Mouse (Mus musculus): ENCODE data around the gene Vmn1r85.

Gene Vmn1r85

DNA sequence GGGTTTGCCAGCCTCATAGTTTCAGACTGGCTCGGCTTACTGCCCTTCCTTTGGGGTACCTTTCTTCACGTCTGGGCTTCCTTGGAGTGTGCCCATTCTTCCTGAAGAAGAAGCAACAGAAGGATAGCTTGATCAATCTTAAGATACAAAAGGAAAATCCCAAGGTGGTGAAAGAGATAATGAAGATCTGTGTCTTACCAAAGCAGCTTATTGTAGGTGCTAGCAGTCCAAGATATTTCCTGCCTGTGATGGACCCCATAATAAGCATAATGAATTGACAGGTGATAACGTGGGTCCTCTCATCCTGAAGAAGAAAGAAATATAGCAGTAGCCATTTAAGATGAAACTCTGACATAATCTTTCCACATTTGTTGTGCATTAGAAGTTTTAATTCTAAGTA lies at the start of gene Vmn1r85:
Vmn1r85 (minus strand) TSS at position 101 of the 400 bp plus-strand sequence.
- DNase-seq, result no peak

GRCm38 (mm10) chr7:13140057-13140456 lies 45.1 kb upstream of the Vmn1r85 start, which contains the start of gene Vmn1r87:
Gene Vmn1r87, minus strand, starts transcription at chr7:13140157.
- no peak for DNase-seq

DNA sequence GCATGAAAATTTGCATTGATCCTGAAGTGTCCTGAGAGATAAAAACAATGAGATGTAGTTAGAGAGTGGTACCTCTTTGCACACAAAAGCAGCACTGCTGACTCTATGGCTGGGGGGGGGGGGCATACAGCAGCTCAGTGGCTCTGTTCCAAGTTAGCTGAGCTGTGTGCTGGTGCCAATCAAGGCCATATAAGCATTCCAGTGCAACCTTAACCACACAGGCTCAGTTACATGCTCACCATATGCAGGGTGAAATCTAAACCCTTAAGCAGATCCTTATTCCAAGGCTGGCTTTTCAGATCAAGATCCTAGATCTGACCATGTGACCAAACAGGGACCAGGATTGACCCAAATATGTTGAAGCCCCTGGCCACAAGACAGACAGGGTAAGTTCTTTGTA lies 42.4 kb upstream of the Vmn1r85 start:
- no peak for DNase-seq

DNA sequence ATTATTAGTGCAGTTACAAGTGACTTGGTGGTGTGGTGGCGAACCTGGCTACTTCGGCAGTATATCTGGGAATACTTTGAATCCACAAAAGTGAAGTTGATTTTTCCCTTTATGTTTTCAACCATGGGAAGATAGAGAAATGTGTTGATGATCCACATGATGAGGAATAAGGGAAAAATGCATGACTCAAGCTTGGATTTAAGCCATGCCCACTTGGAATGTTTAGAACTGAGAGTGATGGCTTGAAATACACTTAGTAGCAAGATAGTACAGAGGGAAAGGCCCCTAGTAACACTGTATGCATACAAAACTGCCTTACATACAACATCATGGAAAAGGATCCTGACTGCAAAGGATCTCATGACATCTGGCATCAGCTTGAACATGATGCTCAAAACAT lies 36.9 kb upstream of the Vmn1r85 start:
- no peak for DNase-seq

- peak in 1 of 2 experiments; percentile 3 for DNase-seq
Observed at GRCm38 (mm10) chr7:13123554-13124153, 28.7 kb upstream of the Vmn1r85 start.

- DNase-seq, result no peak
Observed at GRCm38 (mm10) chr7:13119817-13120216, 24.8 kb upstream of the Vmn1r85 start, which contains the start of gene Vmn1r86. Gene Vmn1r86, minus strand, starts transcription at chr7:13119917.

- no peak for DNase-seq
Observed at GRCm38 (mm10) chr7:13072293-13072692, 22.7 kb downstream of the Vmn1r85 start.

- peak in 1 of 2 experiments; percentile 32 for DNase-seq
Observed at GRCm38 (mm10) chr7:13063399-13063798, 31.6 kb downstream of the Vmn1r85 start.

DNA sequence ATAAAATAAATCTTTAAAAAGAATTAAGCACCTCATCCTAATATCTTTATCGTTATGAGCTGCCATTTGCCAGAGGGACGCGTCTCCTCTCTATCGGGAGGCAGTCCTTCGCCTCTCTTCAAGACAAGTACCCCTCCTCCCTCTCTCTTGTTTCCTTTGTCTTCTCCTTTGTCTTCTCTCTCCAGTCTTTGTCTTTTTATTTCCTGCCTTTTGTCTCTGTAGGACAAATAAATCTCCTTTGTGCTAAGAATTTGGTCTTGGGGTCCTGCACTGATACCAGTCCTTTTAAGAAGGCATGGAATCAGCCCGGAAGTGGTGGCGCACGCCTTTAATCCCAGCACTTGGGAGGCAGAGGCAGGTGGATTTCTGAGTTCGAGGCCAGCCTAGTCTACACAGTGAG lies 35.4 kb downstream of the Vmn1r85 start:
- no peak for DNase-seq

DNA sequence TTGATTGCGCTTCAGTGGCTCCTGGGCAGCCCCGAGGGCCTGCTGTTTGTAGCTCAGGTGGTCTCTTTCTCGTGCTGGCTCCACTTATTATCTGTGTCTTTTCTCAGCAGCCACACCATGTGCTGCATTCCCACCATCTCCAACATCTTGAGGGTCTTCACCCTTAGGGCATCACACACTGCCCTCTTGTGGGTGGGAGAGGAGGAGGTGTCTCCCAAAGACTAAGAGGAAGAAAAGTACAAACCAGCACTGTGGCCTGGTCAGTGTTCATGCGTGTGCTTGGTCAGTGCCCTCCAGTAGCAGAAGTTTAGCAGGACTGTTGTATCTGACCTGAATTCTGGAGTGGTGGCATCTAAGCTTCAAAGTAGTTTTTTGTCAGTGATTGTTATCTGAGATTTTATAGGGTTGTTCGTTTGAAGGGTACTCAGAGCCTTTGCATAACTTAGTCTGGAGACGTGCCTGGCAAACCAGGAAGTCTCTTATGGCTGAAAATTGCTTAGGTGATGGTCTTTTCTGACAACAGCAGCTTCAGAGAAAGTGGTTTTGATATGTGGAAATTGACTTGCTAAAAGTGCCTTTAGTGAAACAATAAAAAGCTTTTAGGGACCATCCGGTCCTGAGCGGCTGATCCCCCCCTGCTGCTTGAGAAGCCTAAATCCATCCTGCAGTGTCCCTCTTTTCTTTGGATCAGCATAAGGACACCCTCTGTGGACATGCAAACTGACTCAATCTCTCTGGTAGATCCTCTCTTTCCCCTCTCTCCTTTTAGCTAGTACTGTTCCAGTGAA lies 37.9 kb downstream of the Vmn1r85 start:
- no peak for DNase-seq

DNA sequence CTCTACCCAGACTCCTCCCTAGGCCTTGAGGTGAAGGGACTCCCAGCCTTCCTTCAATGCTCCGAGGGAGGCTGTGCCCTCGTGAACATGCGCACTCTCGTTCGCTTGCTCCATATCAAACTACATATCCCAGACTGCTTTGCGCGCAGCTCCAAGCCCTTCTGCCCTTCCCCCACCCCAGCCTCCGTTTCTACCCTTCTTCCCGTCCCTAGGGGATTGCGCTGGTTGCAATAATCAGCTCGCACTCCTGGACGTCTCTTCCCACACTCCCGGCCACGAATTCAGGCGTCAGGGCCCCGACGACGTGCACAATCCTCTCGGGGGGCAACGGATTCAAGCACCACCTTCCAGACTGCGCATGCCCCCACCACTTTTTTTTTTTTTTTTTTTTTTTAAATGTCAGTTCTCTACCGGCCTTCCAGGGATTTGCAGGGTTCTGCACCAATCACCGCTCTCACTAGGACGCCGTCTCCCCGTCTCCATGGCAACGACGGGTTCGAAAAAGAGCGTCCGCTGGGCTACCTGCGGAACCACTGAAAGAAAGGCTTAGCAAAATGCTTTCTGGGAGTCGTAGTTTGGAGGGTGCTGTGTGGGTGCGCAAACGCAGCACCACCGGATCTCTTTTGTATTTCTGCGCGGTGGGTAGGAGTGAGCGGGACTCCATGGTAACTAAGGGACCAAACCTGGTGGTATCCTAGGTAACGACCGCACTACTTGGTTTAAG lies 40.5 kb downstream of the Vmn1r85 start, which contains the start of gene Mzf1:
Mzf1 (minus strand) TSS at position 478 of the 724 bp plus-strand sequence.
- peak; percentile 96 to 98 for DNase-seq

DNA sequence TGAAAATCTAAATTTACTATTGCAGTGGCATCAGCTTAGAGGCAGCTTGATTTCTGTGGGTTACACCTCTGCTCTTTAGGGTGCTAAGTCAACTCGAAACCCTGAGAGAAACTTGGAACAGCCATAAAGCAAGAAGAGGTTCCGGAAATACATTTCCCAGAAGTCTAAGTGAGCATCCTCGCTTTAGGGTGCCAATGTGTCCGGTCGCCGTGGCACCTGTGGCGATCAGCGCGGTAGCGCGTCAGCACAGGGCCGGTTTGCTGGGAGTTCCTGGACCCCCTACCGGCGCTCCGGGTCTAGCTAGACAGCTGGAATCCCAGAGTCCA lies 41.0 kb downstream of the Vmn1r85 start:
- DNase-seq, result no peak

DNA sequence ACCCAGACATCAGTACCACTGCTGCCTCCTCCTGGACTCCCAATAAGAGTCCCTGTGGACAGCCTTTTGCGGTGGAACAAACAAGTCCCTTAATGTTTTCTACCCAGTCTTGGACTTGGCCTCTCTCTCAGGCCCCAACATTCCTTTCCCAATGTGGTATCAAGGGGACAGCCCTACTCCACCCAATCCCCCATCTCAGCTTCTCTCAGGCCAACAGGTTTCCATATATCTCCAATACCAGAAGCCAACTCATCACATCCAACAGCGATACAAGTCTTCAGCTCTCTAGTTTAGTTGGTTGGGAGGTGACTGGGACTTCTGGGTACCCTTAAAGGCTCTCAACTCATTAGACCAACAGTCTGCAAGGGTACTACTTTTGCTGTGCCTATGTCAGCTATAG lies 41.5 kb downstream of the Vmn1r85 start:
- DNase-seq, result no peak

DNA sequence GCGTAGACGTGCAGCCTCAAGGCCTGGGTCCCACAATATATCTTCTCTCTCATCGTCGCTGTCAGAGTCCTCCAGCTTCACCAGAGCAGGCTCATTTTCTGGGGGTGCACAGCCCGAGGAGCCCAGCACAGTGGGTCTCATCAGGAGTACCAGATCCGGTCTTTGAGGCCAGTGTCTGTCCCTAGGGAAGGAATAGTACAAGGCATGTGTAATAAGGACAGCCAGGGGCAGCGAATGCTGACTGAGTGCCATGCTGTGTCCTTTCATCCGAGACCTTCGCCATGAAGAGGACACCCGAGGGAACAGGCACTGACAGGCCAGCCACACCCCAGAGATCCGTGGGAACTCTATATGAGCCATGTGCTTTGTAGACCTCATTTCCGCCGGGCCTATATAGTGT lies 42.0 kb downstream of the Vmn1r85 start:
- no peak for DNase-seq

DNA sequence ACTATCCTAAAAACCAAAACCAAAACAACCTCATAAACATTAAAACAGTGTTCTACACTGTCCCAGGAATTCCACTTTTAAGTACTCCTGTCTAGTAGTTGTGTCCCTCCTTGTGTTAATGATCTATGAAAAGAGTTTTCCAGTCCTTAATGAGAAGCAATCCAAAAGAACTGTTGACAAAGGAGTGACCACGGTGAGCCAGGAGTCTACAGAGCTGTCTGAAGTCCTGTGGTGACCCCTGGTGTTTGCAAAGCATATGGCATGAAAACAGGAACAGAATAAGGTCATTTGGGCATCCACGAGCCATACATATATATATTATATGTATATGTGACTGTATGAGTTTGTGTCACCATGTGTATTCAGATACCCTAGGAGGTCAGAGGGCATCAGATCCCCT lies 48.9 kb downstream of the Vmn1r85 start:
- peak; percentile 82 to 84 for DNase-seq

DNA sequence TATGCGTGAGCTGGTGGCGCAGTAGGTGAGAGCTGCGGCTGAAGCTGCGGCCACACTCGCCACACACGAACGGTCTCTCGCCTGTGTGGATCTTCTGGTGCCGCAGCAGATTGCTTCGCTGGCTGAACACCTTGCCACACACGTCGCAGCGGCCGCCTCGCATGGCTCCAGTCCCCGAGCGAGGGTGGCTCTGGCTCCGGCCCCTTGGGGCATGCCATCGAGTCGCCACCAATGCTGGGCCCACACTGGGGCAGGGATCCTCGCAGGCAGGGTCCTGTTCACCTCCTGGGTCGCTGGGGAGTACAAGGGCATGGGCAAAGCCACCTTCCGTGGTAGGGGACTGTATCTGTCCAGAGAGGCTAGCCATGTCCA lies 50.7 kb downstream of the Vmn1r85 start:
- no peak for DNase-seq

DNA sequence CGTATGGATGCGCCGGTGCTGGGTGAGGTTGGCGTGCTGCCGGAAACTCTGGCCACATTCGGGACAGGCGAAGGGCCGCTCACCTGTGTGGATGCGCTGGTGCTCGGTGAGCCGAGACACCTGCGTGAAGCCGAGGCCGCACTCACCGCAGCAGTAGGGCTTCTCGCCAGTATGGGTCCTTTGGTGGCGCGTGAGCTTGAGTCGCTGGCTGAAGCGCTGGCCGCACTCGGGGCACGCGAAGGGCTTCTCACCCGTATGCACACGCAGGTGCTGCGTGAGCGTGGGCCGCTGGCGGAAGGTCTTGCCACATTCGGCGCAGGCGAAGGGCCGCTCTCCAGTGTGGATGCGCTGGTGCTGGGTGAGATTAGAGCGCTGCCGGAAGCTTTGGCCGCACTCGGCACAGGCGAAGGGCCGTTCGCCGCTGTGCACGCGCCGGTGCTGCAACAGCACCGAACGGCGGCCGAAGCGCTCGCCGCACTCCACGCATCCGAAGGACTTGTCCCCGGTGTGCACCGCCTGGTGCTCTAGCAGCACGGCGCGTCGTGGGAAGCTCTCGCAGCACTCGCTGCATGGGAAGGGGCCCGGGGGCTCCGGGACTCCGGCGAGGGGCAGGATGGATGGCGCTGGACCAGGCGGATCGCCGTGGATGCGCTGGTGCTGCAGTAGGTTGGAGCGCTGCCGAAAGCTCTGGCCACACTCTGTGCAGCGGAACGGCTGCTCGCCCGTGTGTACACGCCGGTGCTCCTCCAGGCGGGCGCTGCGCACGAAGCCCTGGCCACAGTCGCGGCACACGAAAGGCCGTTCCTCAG lies 51.3 kb downstream of the Vmn1r85 start:
- DNase-seq, result peak in 1 of 2 experiments; percentile 62

- DNase-seq, result no peak
Observed at GRCm38 (mm10) chr7:13043120-13043444, 51.9 kb downstream of the Vmn1r85 start.

GRCm38 (mm10) chr7:13042511-13042910 lies 52.5 kb downstream of the Vmn1r85 start:
- DNase-seq, result no peak

DNA sequence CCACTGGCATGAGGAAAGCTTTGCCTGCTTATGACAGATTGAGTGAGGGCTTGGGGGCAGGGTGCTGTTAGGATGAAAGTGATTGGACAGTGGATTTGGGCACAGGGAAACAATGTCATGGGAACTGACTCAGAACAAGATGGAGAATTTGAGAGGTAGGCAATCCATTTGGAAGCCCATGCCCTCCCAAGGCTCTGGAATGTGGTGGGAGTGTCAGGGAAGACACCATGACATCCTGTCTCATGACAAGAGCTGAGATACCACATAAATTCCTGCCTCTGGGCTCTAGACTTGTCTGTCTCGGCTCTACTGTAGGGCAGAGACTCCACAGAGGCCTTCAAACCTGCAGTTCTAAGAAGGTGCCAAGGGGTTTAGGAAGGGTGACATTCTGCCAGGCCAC lies 53.7 kb downstream of the Vmn1r85 start:
- DNase-seq, result no peak

GRCm38 (mm10) chr7:13039181-13039580 lies 55.8 kb downstream of the Vmn1r85 start:
- no peak for DNase-seq

GRCm38 (mm10) chr7:13038621-13039169 lies 56.3 kb downstream of the Vmn1r85 start:
- peak; percentile 46 to 67 for DNase-seq
